Mouse (Mus musculus) brain, embryonic 14.5 days (tissue): ENCODE data around the gene Celf5.

Experiments
- CTCF ChIP-seq: fragments of 200-500 bp; IDR thresholded peaks from 2 replicates; pipeline ENCODE4 v1.5.1; 2012; ENCODE audit warnings: inconsistent platforms, mild to moderate bottlenecking, moderate library complexity, borderline replicate concordance; ENCODE audit not compliant: insufficient read depth, insufficient read length; ENCODE audit errors: extremely low read depth
- POLR2A ChIP-seq: fragments of 200-500 bp; IDR thresholded peaks from 2 replicates; pipeline ENCODE4 v1.6.1; 2012; ENCODE audit warnings: mild to moderate bottlenecking, inconsistent platforms, borderline replicate concordance; ENCODE audit not compliant: poor library complexity, insufficient read depth, insufficient read length, severe bottlenecking; ENCODE audit errors: extremely low read depth

DNA sequence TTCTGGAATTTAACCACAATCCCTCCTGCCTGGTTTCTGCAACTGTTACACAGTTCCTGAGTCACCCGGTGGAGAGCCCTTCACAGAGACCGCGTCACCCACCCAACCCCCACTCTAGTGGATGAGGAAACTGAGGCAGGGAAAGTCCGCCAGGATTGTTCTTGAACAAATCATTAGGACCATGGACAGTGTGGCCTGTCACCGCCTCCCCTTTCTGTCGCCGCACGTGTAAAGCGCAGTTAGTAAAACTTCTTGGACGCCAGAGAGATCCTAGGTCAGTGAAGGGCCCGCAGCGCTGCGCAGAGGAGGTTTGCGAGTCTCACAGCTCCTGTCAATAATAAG lies 29.6 kb downstream of the Celf5 start:
- TF ChIP-seq CTCF (no peak), POLR2A (no peak)
